Mouse (Mus musculus) heart, adult 2 months (tissue): ENCODE measurements at regions not wholly inside any gene's neighbourhood (a gene's known extent, or its start where the extent isn't known, plus 50 kb on each side); places are given as distances from the start of the nearest gene placed in this dataset.

Experiments
- DNase-seq, 2 experiments: peaks; one replicate each; pipeline ENCODE4 v3.0.0; 2021
- H3K27ac ChIP-seq: fragments of 200-600 bp; 2 replicates; pipeline ENCODE4 v1.8.1; 2022
- H3K27me3 ChIP-seq: fragments of 200-500 bp; 2 replicates; pipeline ENCODE4 v1.6.1; 2012; ENCODE audit warnings: mild to moderate bottlenecking, low read length, inconsistent platforms, mixed read lengths; ENCODE audit not compliant: control insufficient read depth, insufficient read depth
- H3K36me3 ChIP-seq: fragments of 200-500 bp; 2 replicates; pipeline ENCODE4 v1.6.1; 2012; ENCODE audit warnings: low read length, inconsistent platforms; ENCODE audit not compliant: control insufficient read depth, insufficient read depth
- H3K4me1 ChIP-seq: fragments of 200-500 bp; 2 replicates; pipeline ENCODE4 v1.6.1; 2011; ENCODE audit warnings: low read length; ENCODE audit not compliant: control insufficient read depth, insufficient read depth
- H3K4me3 ChIP-seq: fragments of 200-600 bp; 2 replicates; pipeline ENCODE4 v1.8.1; 2022
- H3K79me2 ChIP-seq: fragments of 200-500 bp; replicated peaks from 2 replicates; pipeline ENCODE4 v1.6.1; 2012; ENCODE audit warnings: mild to moderate bottlenecking, inconsistent platforms, low read length, moderate library complexity, mixed read lengths; ENCODE audit not compliant: control insufficient read depth, insufficient read depth
- H3K9ac ChIP-seq: fragments of 200-500 bp; 2 replicates; pipeline ENCODE4 v1.6.1; 2012; ENCODE audit warnings: low read depth, mild to moderate bottlenecking, control low read depth, inconsistent platforms, low read length, mixed read lengths
- CTCF ChIP-seq: fragments of 200-600 bp; IDR thresholded peaks from 2 replicates; pipeline ENCODE4 v1.8.1; 2022; ENCODE audit warnings: antibody characterized with exemption, mild to moderate bottlenecking, moderate library complexity
- EP300 ChIP-seq: fragments of 200-500 bp; IDR thresholded peaks from 2 replicates; pipeline ENCODE4 v1.6.1; 2011; ENCODE audit warnings: low read depth, low read length, control low read depth; ENCODE audit not compliant: insufficient read depth
- POLR2A ChIP-seq: fragments of 200-500 bp; IDR thresholded peaks from 2 replicates; pipeline ENCODE4 v1.6.1; 2011; ENCODE audit warnings: mild to moderate bottlenecking, low read depth, low read length, control low read depth; ENCODE audit not compliant: insufficient read depth
- WGBS: fragments of 180-500 bp; shearing (Covaris S2); methylation state at CpG from one replicate; pipeline ENCODE4 v1.1.7; 2018; 5-methylcytosine and 5-hydroxymethylcytosine counted together
- intact Hi-C: fragments of 180-260 bp; cut with DNase I; formaldehyde crosslinking; loops from one replicate; pipeline ENCODE4 v1.15.1; 2025

- Histone ChIP-seq H3K79me2 (no peaks in the 10 kb centered on the region), H3K27ac (no peak overlapping the region), H3K4me3 (no peak overlapping the region), H3K9ac (no peak overlapping the region), H3K36me3 (no peaks in the 10 kb centered on the region), H3K4me1 (no peaks in the 10 kb centered on the region), H3K27me3 (no peaks in the 10 kb centered on the region)
- no peak for DNase-seq
- WGBS = 57% methylated on average over 1 of the region's 1 CpGs
- TF ChIP-seq EP300 (no peak), CTCF (no peak), POLR2A (no peak)
- intact Hi-C loops = no loop called here
Observed at GRCm38 (mm10) chr2:11914782-11915181, 137.1 kb downstream of the Ankrd16 start.

- intact Hi-C loops = no loop called here
- Histone ChIP-seq H3K79me2 (no peaks in the 10 kb centered on the region), H3K4me1 (no peaks in the 10 kb centered on the region), H3K27me3 (no peaks in the 10 kb centered on the region), H3K27ac (no peak overlapping the region), H3K4me3 (no peak overlapping the region), H3K9ac (no peak overlapping the region), H3K36me3 (no peaks in the 10 kb centered on the region)
- no peak for DNase-seq
- TF ChIP-seq CTCF (no peak), POLR2A (no peak), EP300 (no peak)
Observed at GRCm38 (mm10) chr2:11917373-11917772, 139.7 kb downstream of the Ankrd16 start.

GRCm38 (mm10) chr2:11918070-11918469, 140.4 kb downstream of the Ankrd16 start:
- Histone ChIP-seq H3K9ac (no peak overlapping the region), H3K4me1 (no peaks in the 10 kb centered on the region), H3K27me3 (no peaks in the 10 kb centered on the region), H3K36me3 (no peaks in the 10 kb centered on the region), H3K4me3 (no peak overlapping the region), H3K79me2 (no peaks in the 10 kb centered on the region), H3K27ac (no peak overlapping the region)
- DNase-seq = no peak
- intact Hi-C loops = no loop called here
- no peak for TF ChIP-seq POLR2A
- no peak for TF ChIP-seq CTCF
- no peak for TF ChIP-seq EP300
- 66% methylated on average over 5 of the region's 5 CpGs for WGBS

GRCm38 (mm10) chr2:11960777-11961176, 183.1 kb downstream of the Ankrd16 start:
- no peaks in the 10 kb centered on the region for H3K79me2 ChIP-seq
- intact Hi-C loops = no loop called here
- no peaks in the 10 kb centered on the region for H3K36me3 ChIP-seq
- WGBS = 60% methylated on average over 3 of the region's 3 CpGs
- no peak overlapping the region for H3K27ac ChIP-seq
- no peak overlapping the region for H3K4me3 ChIP-seq
- DNase-seq = no peak
- no peaks in the 10 kb centered on the region for H3K4me1 ChIP-seq
- TF ChIP-seq POLR2A = no peak
- TF ChIP-seq CTCF = no peak
- TF ChIP-seq EP300 = no peak
- H3K27me3 ChIP-seq = no peaks in the 10 kb centered on the region
- no peak overlapping the region for H3K9ac ChIP-seq

GRCm38 (mm10) chr2:11965374-11965773, 187.7 kb downstream of the Ankrd16 start:
- Histone ChIP-seq H3K4me1 (no peaks in the 10 kb centered on the region), H3K4me3 (no peak overlapping the region), H3K36me3 (no peaks in the 10 kb centered on the region), H3K27me3 (no peaks in the 10 kb centered on the region), H3K79me2 (no peaks in the 10 kb centered on the region), H3K9ac (no peak overlapping the region), H3K27ac (no peak overlapping the region)
- intact Hi-C loops = no loop called here
- WGBS = 64% methylated on average over 3 of the region's 3 CpGs
- DNase-seq = no peak
- TF ChIP-seq CTCF (no peak), POLR2A (no peak), EP300 (no peak)

GRCm38 (mm10) chr2:11967001-11967400, 189.3 kb downstream of the Ankrd16 start:
- TF ChIP-seq POLR2A = no peak
- no peak for TF ChIP-seq EP300
- no peak for TF ChIP-seq CTCF
- Histone ChIP-seq H3K27ac (no peak overlapping the region), H3K27me3 (no peaks in the 10 kb centered on the region), H3K9ac (no peak overlapping the region), H3K36me3 (no peaks in the 10 kb centered on the region), H3K4me1 (no peaks in the 10 kb centered on the region), H3K4me3 (no peak overlapping the region), H3K79me2 (no peaks in the 10 kb centered on the region)
- intact Hi-C loops = no loop called here
- no peak for DNase-seq
- WGBS = 55% methylated on average over 2 of the region's 2 CpGs
